Mouse (Mus musculus) limb, embryonic 12.5 days (tissue): ENCODE data around the gene Exosc2. TPM values are rescaled to one million over a fixed set of nuclear protein-coding genes. Genes with fewer than 3 reads are reported as not detected.

Experiments used
- ATAC-seq: fragments of 200-750 bp; cut with Nextera tagmentation; 2 replicates; pipeline ENCODE4 v1.8.0; 2017; ENCODE audit warnings: low read depth, moderate TSS enrichment; ENCODE audit not compliant: insufficient number of reproducible peaks, insufficient read depth, low FRiP score, low TSS enrichment
- H3K27ac ChIP-seq: fragments of 300-500 bp; sonication (generic); 2 replicates; pipeline ENCODE4 v1.5.1; 2016; ENCODE audit warnings: mild to moderate bottlenecking, moderate library complexity
- H3K27me3 ChIP-seq: fragments of 300-500 bp; sonication (generic); 2 replicates; pipeline ENCODE4 v1.6.1; 2016; ENCODE audit warnings: mild to moderate bottlenecking, moderate library complexity
- H3K36me3 ChIP-seq: fragments of 300-500 bp; sonication (generic); 2 replicates; pipeline ENCODE4 v1.6.1; 2016; ENCODE audit warnings: mild to moderate bottlenecking, moderate library complexity
- H3K4me1 ChIP-seq: fragments of 300-500 bp; sonication (generic); replicated peaks from 2 replicates; pipeline ENCODE4 v1.6.1; 2016
- H3K4me2 ChIP-seq: fragments of 300-500 bp; sonication (generic); 2 replicates; pipeline ENCODE4 v1.6.1; 2016; ENCODE audit warnings: mild to moderate bottlenecking, moderate library complexity
- H3K4me3 ChIP-seq: fragments of 300-500 bp; sonication (generic); replicated peaks from 2 replicates; pipeline ENCODE4 v1.5.1; 2016; ENCODE audit warnings: mild to moderate bottlenecking
- H3K9ac ChIP-seq: fragments of 300-500 bp; sonication (generic); replicated peaks from 2 replicates; pipeline ENCODE4 v1.6.1; 2016; ENCODE audit warnings: mild to moderate bottlenecking, moderate library complexity
- H3K9me3 ChIP-seq: fragments of 300-500 bp; sonication (generic); 2 replicates; pipeline ENCODE4 v1.6.1; 2016; ENCODE audit warnings: mild to moderate bottlenecking, moderate library complexity
- WGBS: fragments of 180-500 bp; shearing (Covaris S2); methylation state at CpG from one replicate; pipeline ENCODE4 v1.1.7; 2016; 5-methylcytosine and 5-hydroxymethylcytosine counted together
- polyA plus RNA-seq: library from polyadenylated mRNA; unstranded; fragments of >200 nt; fragmentation: Nextera tagmentation; extraction: Ambion mirVana; gene quantifications from 2 replicates; pipeline ENCODE4 v1.2.1, GENCODE M21; 2016

Gene Exosc2
- polyA plus RNA-seq, 1 experiment from 2014 or later, result 94.9 TPM

- 55% methylated on average over 2 of the region's 2 CpGs for WGBS
- ATAC-seq, result no peak
- no peak overlapping the region for H3K4me2 ChIP-seq
Measured at GRCm38 (mm10) chr2:31706531-31706930, 36.0 kb downstream of the Exosc2 start.

DNA sequence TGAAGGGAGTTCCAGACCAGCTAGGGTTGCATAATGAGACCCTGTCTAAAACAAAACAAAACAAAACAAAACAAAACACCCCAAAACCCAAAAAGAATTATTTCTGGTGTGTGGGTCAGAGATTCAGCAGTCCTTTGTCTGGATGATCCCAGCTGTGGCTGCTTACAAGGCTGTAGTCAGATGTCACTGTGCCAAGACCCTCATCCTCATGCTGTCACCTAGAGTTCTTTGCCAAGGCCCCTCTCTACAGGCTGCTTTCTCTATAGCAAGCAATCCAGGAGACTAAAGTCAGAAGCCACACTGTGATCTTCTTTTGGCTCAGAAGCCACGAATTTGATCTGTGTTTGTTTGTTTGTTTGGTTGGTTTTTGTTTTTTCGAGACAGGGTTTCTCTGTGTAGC, 42.2 kb downstream of the Exosc2 start:
- no peaks in the 10 kb centered on the region for H3K9me3 ChIP-seq
- H3K4me3 ChIP-seq, result no peak overlapping the region
- WGBS, result 82% methylated on average over 2 of the region's 2 CpGs
- H3K27ac ChIP-seq, result no peak overlapping the region
- no peaks in the 10 kb centered on the region for H3K4me1 ChIP-seq
- H3K9ac ChIP-seq, result no peak overlapping the region
- no peak for ATAC-seq
- H3K27me3 ChIP-seq, result no peaks in the 10 kb centered on the region
- H3K36me3 ChIP-seq, result peaks cover 22% of the 10 kb centered on the region; the same call in 1 of the 2 replicates
- no peak overlapping the region for H3K4me2 ChIP-seq

More at GRCm38 (mm10) chr2:31706531-31706930, 36.0 kb downstream of the Exosc2 start:
- Histone ChIP-seq H3K36me3 (peaks cover 31% of the 10 kb centered on the region; the same call in 1 of the 2 replicates), H3K9ac (no peak overlapping the region), H3K27me3 (no peaks in the 10 kb centered on the region), H3K4me1 (no peaks in the 10 kb centered on the region), H3K9me3 (no peaks in the 10 kb centered on the region), H3K27ac (no peak overlapping the region), H3K4me3 (no peak overlapping the region)

DNA sequence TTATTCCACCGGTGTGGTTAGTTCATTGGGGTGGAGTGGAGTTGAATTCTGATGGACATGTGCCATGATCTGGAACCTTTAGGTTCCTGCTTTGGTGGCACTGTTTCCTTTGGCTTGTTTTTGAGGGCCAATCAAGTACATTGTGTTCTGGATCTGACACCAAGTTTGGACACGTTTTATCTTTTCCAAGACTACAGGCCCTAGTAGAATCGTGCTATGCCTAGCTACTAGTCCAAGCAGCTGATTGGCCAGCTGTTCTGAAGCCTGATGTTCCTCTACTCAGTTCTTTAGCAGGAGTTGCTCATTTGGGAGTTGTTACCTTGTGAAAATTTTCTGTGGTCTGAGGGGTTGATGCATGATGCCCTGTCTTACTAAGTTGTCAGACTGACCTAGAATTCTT, 43.3 kb downstream of the Exosc2 start:
- Histone ChIP-seq H3K36me3 (peaks cover 19% of the 10 kb centered on the region; the same call in 1 of the 2 replicates), H3K27ac (no peak overlapping the region), H3K4me1 (no peaks in the 10 kb centered on the region), H3K4me2 (no peak overlapping the region), H3K9ac (no peak overlapping the region), H3K9me3 (no peaks in the 10 kb centered on the region), H3K27me3 (no peaks in the 10 kb centered on the region), H3K4me3 (no peak overlapping the region)
- no peak for ATAC-seq
- 88% methylated on average over 3 of the region's 3 CpGs for WGBS

DNA sequence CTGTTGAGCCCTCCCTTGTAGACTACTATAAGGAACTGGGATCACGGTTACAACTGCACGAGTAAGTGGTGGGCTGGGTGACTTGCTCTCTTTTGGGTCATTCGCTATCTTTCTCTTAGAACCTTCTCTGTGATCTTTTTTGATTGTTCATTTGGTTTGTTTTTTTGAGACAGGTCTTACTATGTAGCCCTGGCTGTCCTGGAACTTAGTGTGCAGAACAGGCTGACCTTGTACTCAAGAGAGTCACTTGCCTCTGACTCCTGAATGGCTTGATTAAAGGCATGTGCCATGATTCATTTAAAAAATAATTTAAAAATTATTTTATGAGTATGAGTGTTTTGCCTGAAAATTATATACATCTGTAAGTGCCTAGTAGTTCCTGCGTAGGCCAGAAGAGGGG, 44.3 kb downstream of the Exosc2 start:
- Histone ChIP-seq H3K9ac (no peak overlapping the region), H3K27ac (no peak overlapping the region), H3K4me2 (no peak overlapping the region), H3K36me3 (peaks cover 19% of the 10 kb centered on the region; the same call in 1 of the 2 replicates), H3K4me1 (no peaks in the 10 kb centered on the region), H3K27me3 (no peaks in the 10 kb centered on the region), H3K9me3 (no peaks in the 10 kb centered on the region), H3K4me3 (no peak overlapping the region)
- 92% methylated on average over 4 of the region's 4 CpGs for WGBS
- no peak for ATAC-seq

DNA sequence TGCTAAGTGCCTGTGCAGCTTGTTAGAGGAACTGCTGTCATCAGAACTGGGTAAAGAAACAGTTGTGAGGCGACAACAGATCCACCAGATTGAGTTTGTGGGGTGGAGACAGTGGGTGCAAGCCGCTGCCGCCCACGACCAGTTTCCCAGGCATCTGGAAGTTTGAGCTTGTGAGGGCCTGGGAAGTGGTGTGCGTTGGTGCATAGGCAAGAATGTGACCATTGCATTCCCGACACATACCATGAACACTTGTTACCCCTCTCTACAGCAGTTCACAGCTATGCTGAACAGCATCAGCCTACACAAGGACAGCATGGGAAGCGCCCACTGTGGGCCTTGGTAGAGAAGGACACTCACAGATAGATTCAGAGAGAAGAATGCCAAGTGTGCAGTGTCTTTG, 45.5 kb downstream of the Exosc2 start:
- Histone ChIP-seq H3K27me3 (no peaks in the 10 kb centered on the region), H3K9me3 (no peaks in the 10 kb centered on the region), H3K9ac (no peak overlapping the region), H3K4me2 (no peak overlapping the region), H3K4me3 (no peak overlapping the region), H3K27ac (no peak overlapping the region), H3K36me3 (peaks cover 17% of the 10 kb centered on the region; the same call in 1 of the 2 replicates), H3K4me1 (no peaks in the 10 kb centered on the region)
- no peak for ATAC-seq
- WGBS, result 91% methylated on average over 7 of the region's 7 CpGs

- no peaks in the 10 kb centered on the region for H3K4me1 ChIP-seq
- 85% methylated on average over 6 of the region's 6 CpGs for WGBS
- ATAC-seq, result no peak
- H3K9ac ChIP-seq, result no peak overlapping the region
- no peak overlapping the region for H3K4me3 ChIP-seq
- 0 out of 2 replicates have a peak, but pooled peaks cover 3% of the 10 kb centered on the region for H3K36me3 ChIP-seq
- H3K27ac ChIP-seq, result no peak overlapping the region
- H3K27me3 ChIP-seq, result no peaks in the 10 kb centered on the region
- no peaks in the 10 kb centered on the region for H3K9me3 ChIP-seq
- H3K4me2 ChIP-seq, result no peak overlapping the region
Measured at GRCm38 (mm10) chr2:31719202-31719880, 48.8 kb downstream of the Exosc2 start.

- WGBS, result 79% methylated on average over 2 of the region's 2 CpGs
- Histone ChIP-seq H3K4me3 (no peak overlapping the region), H3K4me2 (no peak overlapping the region), H3K9me3 (no peaks in the 10 kb centered on the region), H3K9ac (no peak overlapping the region), H3K27ac (no peak overlapping the region), H3K4me1 (no peaks in the 10 kb centered on the region), H3K27me3 (no peaks in the 10 kb centered on the region), H3K36me3 (0 out of 2 replicates have a peak, but pooled peaks cover 2% of the 10 kb centered on the region)
- no peak for ATAC-seq
Measured at GRCm38 (mm10) chr2:31719944-31720343, 49.4 kb downstream of the Exosc2 start.

DNA sequence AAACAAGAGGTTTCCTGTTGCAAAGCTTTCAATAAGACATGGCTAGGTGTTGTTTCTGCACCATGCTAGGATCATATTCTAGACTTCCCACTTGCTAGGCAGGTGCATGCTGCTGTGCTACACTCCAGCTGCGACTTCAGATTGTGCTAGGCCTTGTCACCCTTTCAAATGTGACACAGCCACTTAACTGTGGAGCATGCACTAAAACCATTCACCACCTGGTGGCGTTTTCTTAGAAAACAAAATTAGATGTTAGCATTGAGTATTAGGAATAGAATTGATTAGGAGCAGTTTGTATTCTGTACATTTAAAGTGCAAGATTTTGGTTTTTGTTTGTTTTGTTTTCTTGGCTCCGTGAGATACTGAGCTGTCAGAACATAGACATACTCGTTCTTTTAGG, 50.3 kb downstream of the Exosc2 start:
- H3K4me3 ChIP-seq, result no peak overlapping the region
- H3K4me1 ChIP-seq, result no peaks in the 10 kb centered on the region
- no peak for ATAC-seq
- no peaks in the 10 kb centered on the region for H3K27me3 ChIP-seq
- WGBS, result 73% methylated on average over 4 of the region's 4 CpGs
- no peaks in the 10 kb centered on the region for H3K9me3 ChIP-seq
- H3K36me3 ChIP-seq, result no peaks in the 10 kb centered on the region
- no peak overlapping the region for H3K9ac ChIP-seq
- no peak overlapping the region for H3K27ac ChIP-seq
- no peak overlapping the region for H3K4me2 ChIP-seq

GRCm38 (mm10) chr2:31724730-31725490, 54.4 kb downstream of the Exosc2 start:
- no peaks in the 10 kb centered on the region for H3K27me3 ChIP-seq
- H3K4me2 ChIP-seq, result no peak overlapping the region
- no peaks in the 10 kb centered on the region for H3K9me3 ChIP-seq
- ATAC-seq, result no peak
- H3K4me1 ChIP-seq, result no peaks in the 10 kb centered on the region; the same call in 1 of the 2 replicates
- 94% methylated on average over 7 of the region's 7 CpGs for WGBS
- no peak overlapping the region for H3K4me3 ChIP-seq
- no peaks in the 10 kb centered on the region for H3K36me3 ChIP-seq
- H3K27ac ChIP-seq, result no peak overlapping the region
- H3K9ac ChIP-seq, result no peak overlapping the region

GRCm38 (mm10) chr2:31727576-31728277, 57.2 kb downstream of the Exosc2 start:
- H3K36me3 ChIP-seq, result no peaks in the 10 kb centered on the region
- H3K9me3 ChIP-seq, result no peaks in the 10 kb centered on the region
- ATAC-seq, result no peak
- no peaks in the 10 kb centered on the region for H3K27me3 ChIP-seq
- H3K4me2 ChIP-seq, result no peak overlapping the region
- H3K27ac ChIP-seq, result no peak overlapping the region
- H3K4me3 ChIP-seq, result no peak overlapping the region
- no peaks in the 10 kb centered on the region; the same call in 1 of the 2 replicates for H3K4me1 ChIP-seq
- WGBS, result 88% methylated on average over 9 of the region's 9 CpGs
- H3K9ac ChIP-seq, result no peak overlapping the region

DNA sequence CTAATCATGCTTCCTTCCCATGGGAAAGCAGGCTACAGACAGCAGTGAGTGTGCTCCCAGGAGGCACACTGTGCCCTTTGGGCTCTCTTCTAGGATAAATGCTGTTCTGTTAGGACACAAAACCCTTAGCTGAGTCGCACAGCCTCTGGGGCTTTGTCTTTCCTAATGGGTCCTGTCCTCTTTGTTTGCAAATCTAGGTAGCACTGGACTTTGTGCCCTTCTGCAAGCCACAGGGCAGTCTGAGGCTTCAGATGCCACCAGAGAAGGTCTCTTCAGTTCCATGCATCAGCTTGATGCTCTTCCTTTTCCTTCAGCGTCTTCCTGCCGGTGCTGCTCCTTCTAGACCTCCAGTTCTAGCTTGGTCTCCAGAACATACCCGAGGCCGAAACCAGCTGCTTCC, 60.1 kb downstream of the Exosc2 start:
- no peak overlapping the region for H3K4me3 ChIP-seq
- H3K4me1 ChIP-seq, result no peaks in the 10 kb centered on the region; the same call in 1 of the 2 replicates
- no peak for ATAC-seq

More for the DNA sequence above, 60.1 kb downstream of the Exosc2 start:
- Histone ChIP-seq H3K9me3 (no peaks in the 10 kb centered on the region), H3K36me3 (no peaks in the 10 kb centered on the region), H3K27me3 (no peaks in the 10 kb centered on the region), H3K9ac (no peak overlapping the region), H3K4me2 (no peak overlapping the region), H3K27ac (no peak overlapping the region)
- 91% methylated on average over 5 of the region's 5 CpGs for WGBS
